Mouse (Mus musculus) C3H10T1/2 (cell line): ENCODE results near the gene Vmn1r228. TPM values are rescaled to one million over a fixed set of nuclear protein-coding genes. Genes with fewer than 3 reads are reported as not detected.

Source experiments
- polyA plus RNA-seq, 2 experiments: library from polyadenylated mRNA; unstranded; fragments of >200 nt; fragmentation: generic; extraction: Trizol; gene quantifications; one replicate each; pipeline ENCODE4 v1.2.1; 2012; ENCODE audit warnings: missing spikeins in 2 of 2

Gene Vmn1r228
- not detected for polyA plus RNA-seq

GRCm38 (mm10) chr17:20786057-20786456 lies at the start of gene Vmn1r228:
Gene Vmn1r228, minus strand, starts transcription at chr17:20786157.

GRCm38 (mm10) chr17:20811255-20811654 lies 25.3 kb upstream of the Vmn1r228 start, which contains the start of gene Vmn1r229:
Gene Vmn1r229, plus strand, starts transcription at chr17:20811555.

GRCm38 (mm10) chr17:20729543-20729942 lies 56.4 kb downstream of the Vmn1r228 start, which contains the start of gene Vmn1r227:
Gene Vmn1r227, plus strand, starts transcription at chr17:20729843.

Other genes with a start within 250 kb of the Vmn1r228 start
- not detected for gene Vmn2r109, start 221.4 kb downstream of the Vmn1r228 start, polyA plus RNA-seq
- not detected for gene Vmn2r110, start 189.7 kb downstream of the Vmn1r228 start, polyA plus RNA-seq
- not detected for gene Fpr-rs3, start 161.3 kb downstream of the Vmn1r228 start, polyA plus RNA-seq
- not detected for gene Vmn1r226, start 103.3 kb downstream of the Vmn1r228 start, polyA plus RNA-seq
- not detected for gene Vmn1r227, start 56.3 kb downstream of the Vmn1r228 start, polyA plus RNA-seq
- gene Vmn1r229, start 25.4 kb upstream of the Vmn1r228 start, polyA plus RNA-seq: not detected
- not detected for gene Vmn1r230, start 54.3 kb upstream of the Vmn1r228 start, polyA plus RNA-seq
- gene Vmn1r231, start 118.9 kb upstream of the Vmn1r228 start, polyA plus RNA-seq: not detected
- gene Vmn1r232, start 133.6 kb upstream of the Vmn1r228 start, polyA plus RNA-seq: not detected
- gene Ppp2r1a, start 159.2 kb upstream of the Vmn1r228 start, polyA plus RNA-seq: 100 to 1,000 TPM; 439 to 597 TPM
- gene Vmn1r233, start 210.3 kb upstream of the Vmn1r228 start, polyA plus RNA-seq: under 1 TPM in 1 of 2 experiments, not detected in 1; 0.01 TPM
- gene Zfp160, start 222.7 kb upstream of the Vmn1r228 start, polyA plus RNA-seq: 1 to 10 TPM in 1 of 2 experiments, under 1 TPM in 1; 0.44 to 3.1 TPM